Mouse (Mus musculus) CH12.LX (cell line): ENCODE data around the gene Dcun1d4. TPM values are rescaled to one million over a fixed set of nuclear protein-coding genes. Genes with fewer than 3 reads are reported as not detected.

Experiments used
- DNase-seq: peaks from one replicate; pipeline ENCODE4 v3.0.0-alpha.2; 2013; ENCODE audit errors: extremely low read depth
- H3K27ac ChIP-seq: 2 replicates; pipeline ENCODE4 v1.5.1; 2012; ENCODE audit warnings: low read depth, mild to moderate bottlenecking, control low read depth, moderate library complexity; ENCODE audit not compliant: insufficient read depth
- H3K27me3 ChIP-seq: replicated peaks from 2 replicates; pipeline ENCODE3; 2012; ENCODE audit warnings: inconsistent platforms
- H3K36me3 ChIP-seq, 2 experiments: replicated peaks in 1 of 2; 2 replicates each; pipeline versions ENCODE3 to v1.6.1; 2012; ENCODE audit warnings: inconsistent platforms in 1 of 2, low read length in 1 of 2, mild to moderate bottlenecking in 1 of 2, mixed read lengths in 1 of 2, moderate library complexity in 1 of 2; ENCODE audit not compliant: control insufficient read depth in 1 of 2, insufficient read depth in 1 of 2
- H3K4me1 ChIP-seq, 2 experiments: 2 replicates each; pipeline ENCODE4 v1.6.1; 2012; ENCODE audit warnings: inconsistent platforms in 1 of 2, moderate library complexity in 1 of 2; ENCODE audit not compliant: insufficient read depth in 2 of 2, control insufficient read depth in 1 of 2
- H3K4me2 ChIP-seq: 2 replicates; pipeline ENCODE4 v1.6.1; 2012; ENCODE audit warnings: low read depth, mild to moderate bottlenecking, control low read depth; ENCODE audit not compliant: poor library complexity, insufficient read depth, severe bottlenecking
- H3K4me3 ChIP-seq, 3 experiments: fragments of 150-350 bp in 1 of 3; sonication (generic) in 1 of 3; replicated peaks in 1 of 3; 2 replicates each; pipeline versions ENCODE3 to v1.5.1; 2011 to 2012; ENCODE audit warnings: low read depth in 2 of 3, low read length in 2 of 3, mild to moderate bottlenecking in 2 of 3, moderate library complexity in 2 of 3, control low read depth in 1 of 3, improper control_type of control experiment in 1 of 3, inconsistent platforms in 1 of 3, mixed read lengths in 1 of 3; ENCODE audit not compliant: poor library complexity in 1 of 3
- H3K79me2 ChIP-seq: replicated peaks from 2 replicates; pipeline ENCODE4 v1.6.1; 2012; ENCODE audit warnings: mild to moderate bottlenecking, moderate library complexity; ENCODE audit not compliant: control insufficient read depth, poor library complexity, insufficient read depth, severe bottlenecking; ENCODE audit errors: extremely low read depth
- H3K9ac ChIP-seq: 2 replicates; pipeline ENCODE4 v1.6.1; 2012; ENCODE audit warnings: low read depth, mild to moderate bottlenecking, control low read depth, moderate library complexity; ENCODE audit not compliant: insufficient read depth
- H3K9me3 ChIP-seq: replicated peaks from 2 replicates; pipeline ENCODE3; 2012; ENCODE audit warnings: low read length, inconsistent platforms, mixed read lengths
- BHLHE40 ChIP-seq: IDR thresholded peaks from 2 replicates; pipeline ENCODE4 v1.6.1; 2011; ENCODE audit warnings: mild to moderate bottlenecking, low read depth, low read length, improper control_type of control experiment
- CHD2 ChIP-seq: IDR thresholded peaks from 2 replicates; pipeline ENCODE4 v1.6.1; 2011; ENCODE audit warnings: low read length, improper control_type of control experiment
- CTCF ChIP-seq, 2 experiments: IDR thresholded peaks in 1 of 2; conservative IDR thresholded peaks in 1 of 2; 2 replicates each; pipeline ENCODE4 v1.5.1; 2011 to 2012; ENCODE audit warnings: low read depth in 2 of 2, low read length in 2 of 2, improper control_type of control experiment in 1 of 2, inconsistent platforms in 1 of 2, mild to moderate bottlenecking in 1 of 2, moderate library complexity in 1 of 2
- EP300 ChIP-seq: IDR thresholded peaks from 2 replicates; pipeline ENCODE4 v1.6.1; 2011; ENCODE audit warnings: low read length, improper control_type of control experiment
- ETS1 ChIP-seq: conservative IDR thresholded peaks from 2 replicates; pipeline ENCODE4 v1.6.1; 2012; ENCODE audit warnings: low read depth, mild to moderate bottlenecking, inconsistent platforms, low read length, improper control_type of control experiment, moderate library complexity
- GABPA ChIP-seq: IDR thresholded peaks from 2 replicates; pipeline ENCODE4 v1.6.1; 2012; ENCODE audit warnings: low read depth, low read length, improper control_type of control experiment, inconsistent platforms; ENCODE audit not compliant: insufficient replicate concordance
- HCFC1 ChIP-seq: IDR thresholded peaks from 2 replicates; pipeline ENCODE4 v1.6.1; 2012; ENCODE audit warnings: low read depth, mild to moderate bottlenecking, inconsistent platforms, low read length, improper control_type of control experiment
- JUN ChIP-seq: IDR thresholded peaks from 2 replicates; pipeline ENCODE4 v1.6.1; 2011; ENCODE audit warnings: low read depth, mild to moderate bottlenecking, low read length, improper control_type of control experiment, moderate library complexity; ENCODE audit not compliant: insufficient read depth
- JUND ChIP-seq: conservative IDR thresholded peaks from 2 replicates; pipeline ENCODE4 v1.6.1; 2011; ENCODE audit warnings: low read depth, low read length, improper control_type of control experiment
- KAT2A ChIP-seq: IDR thresholded peaks from 2 replicates; pipeline ENCODE4 v1.6.1; 2012; ENCODE audit warnings: low read length, improper control_type of control experiment, inconsistent platforms; ENCODE audit not compliant: insufficient replicate concordance
- MAX ChIP-seq: IDR thresholded peaks from 2 replicates; pipeline ENCODE4 v1.6.1; 2011; ENCODE audit warnings: low read length, improper control_type of control experiment
- MEF2A ChIP-seq: IDR thresholded peaks from 2 replicates; pipeline ENCODE4 v1.6.1; 2014; ENCODE audit warnings: low read depth, mild to moderate bottlenecking, inconsistent platforms, low read length, improper control_type of control experiment, borderline replicate concordance
- MXI1 ChIP-seq: IDR thresholded peaks from 2 replicates; pipeline ENCODE4 v1.6.1; 2011; ENCODE audit warnings: mild to moderate bottlenecking, low read depth, low read length, improper control_type of control experiment
- PAX5 ChIP-seq: IDR thresholded peaks from 2 replicates; pipeline ENCODE4 v1.6.1; 2012; ENCODE audit warnings: low read length, inconsistent platforms, mixed read lengths
- POLR2A ChIP-seq: IDR thresholded peaks from 2 replicates; pipeline ENCODE4 v1.6.1; 2011; ENCODE audit warnings: low read depth, mild to moderate bottlenecking, improper control_type of control experiment, low read length
- POLR2AphosphoS2 ChIP-seq: IDR thresholded peaks from 2 replicates; pipeline ENCODE4 v1.6.1; 2011; ENCODE audit warnings: low read depth, low read length, improper control_type of control experiment
- TBP ChIP-seq: conservative IDR thresholded peaks from 2 replicates; pipeline ENCODE4 v1.6.1; 2011; ENCODE audit warnings: low read depth, low read length, improper control_type of control experiment
- UBTF ChIP-seq: IDR thresholded peaks from 2 replicates; pipeline ENCODE4 v1.6.1; 2012; ENCODE audit warnings: low read depth, mild to moderate bottlenecking, inconsistent platforms, low read length, improper control_type of control experiment, moderate library complexity
- USF2 ChIP-seq: conservative IDR thresholded peaks from 2 replicates; pipeline ENCODE4 v1.6.1; 2011; ENCODE audit warnings: low read depth, low read length, improper control_type of control experiment
- ZC3H11A ChIP-seq: IDR thresholded peaks from 2 replicates; pipeline ENCODE4 v1.6.1; 2012; ENCODE audit warnings: low read depth, mild to moderate bottlenecking, inconsistent platforms, low read length, improper control_type of control experiment
- dilution Hi-C: fragments of 300-500 bp; cut with MboI; formaldehyde crosslinking; loops from 2 replicates; pipeline ENCODE4 v1.14.3; 2020; ENCODE audit warnings: low sequenced_read_pairs; ENCODE audit not compliant: extremely low pct_unique_long_range_greater_than_20kb, extremely low pct_ligation_motif_present
- in situ Hi-C: fragments of 300-500 bp; cut with MboI; formaldehyde crosslinking; loops from 3 replicates; pipeline ENCODE4 v1.14.3; 2019; ENCODE audit warnings: low sequenced_read_pairs, low pct_ligation_motif_present, low pct_unique_long_range_greater_than_20kb, mixed read lengths
- polyA plus RNA-seq: library from polyadenylated mRNA; unstranded; fragments of >175 nt; gene quantifications from 2 replicates; pipeline ENCODE4 v1.2.1, GENCODE M21; 2012; ENCODE audit warnings: low read depth; ENCODE audit not compliant: insufficient read length
- total RNA-seq, 2 experiments: library from RNA; depleted of rRNA; stranded (reverse); fragments of 300-350 nt in 1 of 2; fragments of >200 nt in 1 of 2; gene quantifications; 2 replicates each; pipeline ENCODE4 v1.2.3; 2012 to 2014

The Dcun1d4 gene
- total and polyA plus RNA-seq, 3 experiments = 1.4 to 3.9 (median 1.7) TPM

GRCm38 (mm10) chr5:73532879-73533278 is 52.1 kb downstream of the Dcun1d4 start:
- TF ChIP-seq GABPA = no peak
- no peak for TF ChIP-seq KAT2A
- TF ChIP-seq JUN = no peak
- no peak for TF ChIP-seq MAX
- no peak for TF ChIP-seq POLR2AphosphoS2
- dilution Hi-C loops (no loop called here), in situ Hi-C loops (loop anchor here (10.0 kb wide), 1 partner anchor 98 kb away; no protein-coding TSS in a partner anchor)
- Histone ChIP-seq H3K4me3 (no peak overlapping the region), H3K4me2 (no peak overlapping the region), H3K36me3 (peaks cover 0 to 4% of the 10 kb centered on the region in 2 experiments), H3K27me3 (no peaks in the 10 kb centered on the region), H3K27ac (no peak overlapping the region), H3K9ac (no peak overlapping the region), H3K4me1 (peaks cover 5 to 43% of the 10 kb centered on the region in 2 experiments; a peak in 3 of 4 replicates), H3K79me2 (no peaks in the 10 kb centered on the region), H3K9me3 (no peaks in the 10 kb centered on the region)
- no peak for DNase-seq

DNA sequence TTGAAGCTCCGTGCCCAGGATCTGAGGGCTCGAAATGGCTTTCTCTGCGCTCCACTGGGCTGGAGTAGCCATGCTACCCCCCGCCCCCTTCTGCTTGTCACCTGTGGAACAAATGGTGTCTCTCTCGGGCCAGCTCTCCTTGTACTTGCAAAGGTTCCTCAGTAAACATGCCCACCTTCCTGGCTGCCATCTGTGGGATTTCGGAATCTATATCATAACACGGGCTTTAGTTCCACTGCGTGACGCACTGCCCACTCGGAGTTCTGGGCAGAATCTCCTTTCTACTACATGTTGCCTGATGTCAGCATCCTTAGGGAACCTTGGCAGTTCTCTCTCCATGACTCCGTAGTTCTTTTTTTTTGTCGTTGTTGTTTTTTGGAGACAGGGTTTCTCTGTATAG is 56.9 kb downstream of the Dcun1d4 start:
- no peaks in the 10 kb centered on the region for H3K79me2 ChIP-seq
- no peak overlapping the region for H3K9ac ChIP-seq
- in situ Hi-C loops = loop anchor here (10.0 kb wide), 1 partner anchor 103 kb away; no protein-coding TSS in a partner anchor
- TF ChIP-seq JUN (no peak), TBP (no peak)
- H3K9me3 ChIP-seq = no peaks in the 10 kb centered on the region
- peaks cover 0 to 7% of the 10 kb centered on the region in 2 experiments for H3K36me3 ChIP-seq
- H3K27ac ChIP-seq = no peak overlapping the region
- no peak for DNase-seq
- H3K4me3 ChIP-seq = no peak overlapping the region
- no peak overlapping the region for H3K4me2 ChIP-seq
- peaks cover 0 to 15% of the 10 kb centered on the region in 2 experiments; a peak in 2 of 4 replicates for H3K4me1 ChIP-seq
- dilution Hi-C loops = no loop called here
- no peaks in the 10 kb centered on the region for H3K27me3 ChIP-seq

DNA sequence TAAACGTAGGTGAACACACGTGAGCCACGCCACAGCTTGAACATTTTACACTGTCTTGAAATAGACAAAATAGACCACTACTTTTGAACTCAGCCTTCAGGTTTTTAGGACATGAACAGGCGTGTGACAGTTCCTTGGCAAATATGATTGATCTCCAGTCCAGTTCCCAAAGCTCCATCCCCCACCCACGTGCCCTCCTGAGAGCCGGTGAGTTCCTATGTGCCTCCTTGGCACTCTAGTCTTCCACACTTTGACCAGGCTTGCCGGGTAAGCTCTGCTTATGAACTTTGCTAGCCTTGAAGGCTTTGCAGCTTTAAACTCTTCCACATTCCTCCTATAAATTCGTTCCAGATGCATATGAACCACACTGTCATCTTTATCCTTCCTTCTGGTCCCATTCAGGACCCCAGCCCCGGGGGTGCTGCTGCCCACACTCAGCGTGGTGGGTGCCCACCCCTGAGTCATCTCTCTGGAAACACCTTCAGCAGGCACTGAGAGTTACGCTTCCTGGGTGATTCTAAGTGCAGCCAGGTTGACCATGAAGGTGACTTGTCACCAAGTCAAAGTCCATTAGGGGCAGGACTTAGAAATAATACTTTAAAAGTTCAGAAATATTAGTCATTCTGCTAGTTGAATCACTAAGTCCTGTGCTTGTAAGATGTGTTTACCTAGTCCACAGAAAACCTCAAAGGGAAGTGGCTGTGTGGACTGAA is 57.9 kb downstream of the Dcun1d4 start:
- H3K9ac ChIP-seq = no peak overlapping the region
- TF ChIP-seq ETS1 = no peak
- no peak for TF ChIP-seq HCFC1
- TF ChIP-seq PAX5 = no peak
- no peak for TF ChIP-seq GABPA
- no peak for TF ChIP-seq EP300
- TF ChIP-seq POLR2A = no peak
- no peak for TF ChIP-seq UBTF
- no peak for TF ChIP-seq MEF2A
- no peak for TF ChIP-seq CTCF (conservative IDR thresholded peaks at IDR 0.05 in 1 of 2, IDR thresholded peaks at IDR 0.05 in 1 of 2; ENCODE audit: low read depth in 2 of 2, low read length in 2 of 2)
- no peak for TF ChIP-seq JUND
- TF ChIP-seq ZC3H11A = no peak
- TF ChIP-seq MAX = no peak
- no peak for TF ChIP-seq USF2
- TF ChIP-seq BHLHE40 = no peak
- no peak for TF ChIP-seq MXI1
- no peak for TF ChIP-seq CHD2
- TF ChIP-seq, all 38 proteins: peak for 0
- in situ Hi-C loops = loop anchor here (10.0 kb wide), 1 partner anchor 104 kb away; no protein-coding TSS in a partner anchor
- H3K36me3 ChIP-seq = peaks cover 0 to 9% of the 10 kb centered on the region in 2 experiments
- H3K27ac ChIP-seq = no peak overlapping the region
- peaks cover 0 to 8% of the 10 kb centered on the region in 2 experiments; a peak in 2 of 4 replicates for H3K4me1 ChIP-seq
- no peaks in the 10 kb centered on the region for H3K9me3 ChIP-seq
- H3K27me3 ChIP-seq = no peaks in the 10 kb centered on the region
- no peaks in the 10 kb centered on the region for H3K79me2 ChIP-seq
- DNase-seq = no peak
- H3K4me3 ChIP-seq = no peak overlapping the region
- no peak overlapping the region for H3K4me2 ChIP-seq
- dilution Hi-C loops = no loop called here
